Mouse (Mus musculus) bone marrow, adult 2 months (tissue): ENCODE data around the gene Slc6a19.

Experiments
- CTCF ChIP-seq: fragments of 200-500 bp; IDR thresholded peaks from 2 replicates; pipeline ENCODE4 v1.5.1; 2011; ENCODE audit warnings: low read length, control low read depth; ENCODE audit not compliant: control insufficient read depth, insufficient read depth
- POLR2A ChIP-seq: fragments of 200-500 bp; IDR thresholded peaks from 2 replicates; pipeline ENCODE4 v1.6.1; 2011; ENCODE audit warnings: low read depth, mild to moderate bottlenecking, control low read depth, low read length, borderline replicate concordance; ENCODE audit not compliant: control insufficient read depth

GRCm38 (mm10) chr13:73637826-73638225 lies 66.8 kb downstream of the Slc6a19 start:
- TF ChIP-seq POLR2A (no peak), CTCF (no peak)
